Mouse (Mus musculus): Measurements from ENCODE around the gene Gpr137. TPM values are rescaled to one million over a fixed set of nuclear protein-coding genes. Genes with fewer than 3 reads are reported as not detected.
"Not testable (repeated sequence)": the region's sequence is repeated elsewhere in the genome, so short reads cannot be mapped to it uniquely, and the experiment has no call there.

The Gpr137 gene
- polyA plus RNA-seq (2014; fragmentation: Nextera tagmentation; extraction: Ambion mirVana): 34.6 and 39.7 TPM in 2 replicates

GRCm38 (mm10) chr19:6942249-6942691, at the start of gene Gpr137:
Gene Gpr137, minus strand, starts transcription at chr19:6942480.
- H3K27me3 ChIP-seq (ENCODE audit: control insufficient read depth, insufficient read depth, low read length): no peaks in the 10 kb centered on the region
- H3K9ac ChIP-seq (ENCODE audit: low read length): peak within 1 kb of the TSS; percentile 52
- H3K9me3 ChIP-seq (ENCODE audit: control insufficient read depth, low read length): no peaks in the 10 kb centered on the region
- H3K27ac ChIP-seq (ENCODE audit: low read depth, low read length): peak within 1 kb of the TSS; percentile 78
- peaks cover 15% of the 10 kb centered on the region for H3K4me1 ChIP-seq (ENCODE audit: control insufficient read depth, insufficient read depth, low read length)
- H3K36me3 ChIP-seq (ENCODE audit: control insufficient read depth, insufficient read depth, low read length): peaks cover 2% of the 10 kb centered on the region; the same call in 1 of the 2 replicates
- ATAC-seq (ENCODE audit: insufficient read depth, low FRiP score, low TSS enrichment): peak; percentile 84
- under 1% methylated on average over 27 of the region's 27 CpGs for WGBS
- peak within 1 kb of the TSS; percentile 49 for H3K4me3 ChIP-seq (ENCODE audit: low read depth, low read length)
- H3K4me2 ChIP-seq (ENCODE audit: low read depth): peak within 1 kb of the TSS; percentile 100
- peak; percentile 90 for DNase-seq (ENCODE audit: low spot score)

- not testable (repeated sequence) for H3K9me3 ChIP-seq (ENCODE audit: control insufficient read depth, low read length); H3K4me2 ChIP-seq (ENCODE audit: low read depth); H3K36me3 ChIP-seq (ENCODE audit: control insufficient read depth, insufficient read depth, low read length); H3K27ac ChIP-seq (ENCODE audit: low read depth, low read length); H3K4me3 ChIP-seq (ENCODE audit: low read depth, low read length); ATAC-seq (ENCODE audit: insufficient read depth, low FRiP score, low TSS enrichment); H3K9ac ChIP-seq (ENCODE audit: low read length); DNase-seq (ENCODE audit: low spot score); H3K27me3 ChIP-seq (ENCODE audit: control insufficient read depth, insufficient read depth, low read length)
- peaks cover 18% of the 10 kb centered on the region for H3K4me1 ChIP-seq (ENCODE audit: control insufficient read depth, insufficient read depth, low read length)
- WGBS: 92% methylated on average over 6 of the region's 6 CpGs
These were observed 48.9 kb upstream of the Gpr137 start for GRCm38 (mm10) chr19:6991166-6991565.

GRCm38 (mm10) chr19:6990712-6991111, 48.4 kb upstream of the Gpr137 start:
- ATAC-seq (ENCODE audit: insufficient read depth, low FRiP score, low TSS enrichment) (no peak), DNase-seq (ENCODE audit: low spot score) (no peak)
- 81% methylated on average over 6 of the region's 6 CpGs for WGBS
- H3K27me3 ChIP-seq (ENCODE audit: control insufficient read depth, insufficient read depth, low read length): no peaks in the 10 kb centered on the region
- H3K27ac ChIP-seq (ENCODE audit: low read depth, low read length): no peak overlapping the region
- H3K4me3 ChIP-seq (ENCODE audit: low read depth, low read length): no peak overlapping the region
- no peaks in the 10 kb centered on the region for H3K36me3 ChIP-seq (ENCODE audit: control insufficient read depth, insufficient read depth, low read length)
- H3K9me3 ChIP-seq (ENCODE audit: control insufficient read depth, low read length): no peaks in the 10 kb centered on the region
- H3K9ac ChIP-seq (ENCODE audit: low read length): no peak overlapping the region
- H3K4me1 ChIP-seq (ENCODE audit: control insufficient read depth, insufficient read depth, low read length): peaks cover 20% of the 10 kb centered on the region
- H3K4me2 ChIP-seq (ENCODE audit: low read depth): no peak overlapping the region

GRCm38 (mm10) chr19:6989251-6989650, 47.0 kb upstream of the Gpr137 start:
- H3K9me3 ChIP-seq (ENCODE audit: control insufficient read depth, low read length): no peaks in the 10 kb centered on the region
- H3K36me3 ChIP-seq (ENCODE audit: control insufficient read depth, insufficient read depth, low read length): peaks cover 3% of the 10 kb centered on the region; the same call in 1 of the 2 replicates
- no peak for DNase-seq (ENCODE audit: low spot score)
- H3K27me3 ChIP-seq (ENCODE audit: control insufficient read depth, insufficient read depth, low read length): no peaks in the 10 kb centered on the region
- WGBS: 84% methylated on average over 8 of the region's 8 CpGs
- H3K4me1 ChIP-seq (ENCODE audit: control insufficient read depth, insufficient read depth, low read length): peaks cover 13% of the 10 kb centered on the region
- H3K4me2 ChIP-seq (ENCODE audit: low read depth): no peak overlapping the region
- H3K27ac ChIP-seq (ENCODE audit: low read depth, low read length): no peak overlapping the region
- H3K4me3 ChIP-seq (ENCODE audit: low read depth, low read length): no peak overlapping the region
- H3K9ac ChIP-seq (ENCODE audit: low read length): no peak overlapping the region
- ATAC-seq (ENCODE audit: insufficient read depth, low FRiP score, low TSS enrichment): no peak

- peak overlapping the region; percentile 95 for H3K4me2 ChIP-seq (ENCODE audit: low read depth)
- DNase-seq (ENCODE audit: low spot score) (no peak), ATAC-seq (ENCODE audit: insufficient read depth, low FRiP score, low TSS enrichment) (no peak)
- peaks cover 11% of the 10 kb centered on the region for H3K4me1 ChIP-seq (ENCODE audit: control insufficient read depth, insufficient read depth, low read length)
- H3K9ac ChIP-seq (ENCODE audit: low read length): peak overlapping the region; percentile 86
- under 1% methylated on average over 8 of the region's 8 CpGs for WGBS
- no peaks in the 10 kb centered on the region for H3K27me3 ChIP-seq (ENCODE audit: control insufficient read depth, insufficient read depth, low read length)
- peak overlapping the region; percentile 91 for H3K4me3 ChIP-seq (ENCODE audit: low read depth, low read length)
- peaks cover 3% of the 10 kb centered on the region; the same call in 1 of the 2 replicates for H3K36me3 ChIP-seq (ENCODE audit: control insufficient read depth, insufficient read depth, low read length)
- H3K27ac ChIP-seq (ENCODE audit: low read depth, low read length): no peak overlapping the region
- no peaks in the 10 kb centered on the region for H3K9me3 ChIP-seq (ENCODE audit: control insufficient read depth, low read length)
These were observed 45.6 kb upstream of the Gpr137 start for GRCm38 (mm10) chr19:6987904-6988285.

- Histone ChIP-seq H3K4me1 (ENCODE audit: control insufficient read depth, insufficient read depth, low read length) (peaks cover 9% of the 10 kb centered on the region), H3K36me3 (ENCODE audit: control insufficient read depth, insufficient read depth, low read length) (peaks cover 3% of the 10 kb centered on the region; the same call in 1 of the 2 replicates), H3K4me2 (ENCODE audit: low read depth) (peak within 1 kb of the TSS; percentile 95), H3K9me3 (ENCODE audit: control insufficient read depth, low read length) (no peaks in the 10 kb centered on the region), H3K9ac (ENCODE audit: low read length) (peak within 1 kb of the TSS; percentile 86), H3K27ac (ENCODE audit: low read depth, low read length) (peak within 1 kb of the TSS; percentile 73), H3K27me3 (ENCODE audit: control insufficient read depth, insufficient read depth, low read length) (no peaks in the 10 kb centered on the region), H3K4me3 (ENCODE audit: low read depth, low read length) (peak within 1 kb of the TSS; percentile 91)
- DNase-seq (ENCODE audit: low spot score) (peak; percentile 62), ATAC-seq (ENCODE audit: insufficient read depth, low FRiP score, low TSS enrichment) (peak; percentile 48)
- WGBS: under 1% methylated on average over 57 of the region's 85 CpGs
These were observed 45.0 kb upstream of the Gpr137 start, which contains the start of gene Vegfb for GRCm38 (mm10) chr19:6987061-6987903. Gene Vegfb, minus strand, starts transcription at chr19:6987651.

GRCm38 (mm10) chr19:6985951-6986708, 43.9 kb upstream of the Gpr137 start:
- DNase-seq (ENCODE audit: low spot score) (no peak), ATAC-seq (ENCODE audit: insufficient read depth, low FRiP score, low TSS enrichment) (no peak)
- H3K4me2 ChIP-seq (ENCODE audit: low read depth): peak overlapping the region; percentile 95
- peaks cover 3% of the 10 kb centered on the region; the same call in 1 of the 2 replicates for H3K36me3 ChIP-seq (ENCODE audit: control insufficient read depth, insufficient read depth, low read length)
- no peaks in the 10 kb centered on the region for H3K27me3 ChIP-seq (ENCODE audit: control insufficient read depth, insufficient read depth, low read length)
- no peaks in the 10 kb centered on the region for H3K9me3 ChIP-seq (ENCODE audit: control insufficient read depth, low read length)
- no peak overlapping the region for H3K27ac ChIP-seq (ENCODE audit: low read depth, low read length)
- 83% methylated on average over 10 of the region's 10 CpGs for WGBS
- peaks cover 7% of the 10 kb centered on the region for H3K4me1 ChIP-seq (ENCODE audit: control insufficient read depth, insufficient read depth, low read length)
- H3K4me3 ChIP-seq (ENCODE audit: low read depth, low read length): peak overlapping the region; percentile 91
- H3K9ac ChIP-seq (ENCODE audit: low read length): no peak overlapping the region

- Histone ChIP-seq H3K27me3 (ENCODE audit: control insufficient read depth, insufficient read depth, low read length) (no peaks in the 10 kb centered on the region), H3K4me2 (ENCODE audit: low read depth) (no peak overlapping the region), H3K9me3 (ENCODE audit: control insufficient read depth, low read length) (no peaks in the 10 kb centered on the region), H3K4me1 (ENCODE audit: control insufficient read depth, insufficient read depth, low read length) (peaks cover 7% of the 10 kb centered on the region), H3K9ac (ENCODE audit: low read length) (no peak overlapping the region), H3K27ac (ENCODE audit: low read depth, low read length) (no peak overlapping the region), H3K36me3 (ENCODE audit: control insufficient read depth, insufficient read depth, low read length) (peaks cover 3% of the 10 kb centered on the region; the same call in 1 of the 2 replicates), H3K4me3 (ENCODE audit: low read depth, low read length) (no peak overlapping the region)
- DNase-seq (ENCODE audit: low spot score): no peak
- no peak for ATAC-seq (ENCODE audit: insufficient read depth, low FRiP score, low TSS enrichment)
- 84% methylated on average over 19 of the region's 19 CpGs for WGBS
These were observed 43.0 kb upstream of the Gpr137 start for GRCm38 (mm10) chr19:6985300-6985699.
